Mouse (Mus musculus) spleen, adult 12 weeks (tissue): Measurements from ENCODE around the gene Selenov.
"Not testable (repeated sequence)": the region's sequence is repeated elsewhere in the genome, so short reads cannot be mapped to it uniquely, and the experiment has no call there.

Source experiments
- DNase-seq: peaks from one replicate; pipeline ENCODE4 v3.0.0; 2022; ENCODE audit warnings: low spot score

Gene Selenov

DNA sequence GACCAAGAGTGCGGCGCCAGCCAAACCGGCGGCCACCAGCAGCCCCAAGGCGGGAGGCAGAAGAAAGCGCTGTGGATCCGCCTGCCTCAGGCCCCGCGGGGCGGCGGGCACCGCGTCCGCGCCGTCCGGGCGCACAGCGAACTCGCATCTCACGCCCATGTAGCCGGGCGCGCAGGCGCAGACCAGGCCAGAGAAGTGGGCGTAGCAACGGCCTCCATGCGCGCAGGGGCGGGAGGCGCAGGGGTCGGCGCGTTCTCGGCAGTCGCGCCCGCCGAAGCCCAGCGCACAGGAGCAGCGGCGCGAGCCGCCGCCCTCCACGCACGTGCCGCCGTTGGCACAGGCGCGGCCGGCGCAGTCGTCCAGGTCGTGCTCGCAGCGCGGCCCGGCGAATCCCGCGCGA lies 3.5 kb upstream of the Selenov start:
- DNase-seq, result no peak

- no peak for DNase-seq
Observed at GRCm38 (mm10) chr7:28290165-28290564, 821 bp downstream of the Selenov start.

DNA sequence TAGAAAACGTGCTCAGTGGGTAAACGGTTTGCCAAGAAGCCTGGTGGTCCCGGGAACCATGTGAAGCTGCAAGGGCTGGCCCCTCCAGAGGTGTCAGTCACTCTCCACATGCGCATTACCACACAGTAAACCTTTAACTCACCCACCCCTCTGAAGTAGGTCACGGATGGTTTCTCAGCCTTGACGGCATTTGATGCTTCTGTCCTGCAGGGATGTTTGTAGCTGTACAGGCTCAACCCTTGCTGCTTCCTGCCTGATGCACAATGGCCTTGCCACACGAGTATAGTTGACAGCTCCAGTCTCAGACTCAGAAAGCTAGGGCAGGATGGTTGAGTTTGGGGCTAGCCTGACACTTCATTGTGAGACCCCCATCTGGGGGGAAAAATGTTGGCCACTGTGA lies 10.4 kb downstream of the Selenov start:
- no peak for DNase-seq

DNA sequence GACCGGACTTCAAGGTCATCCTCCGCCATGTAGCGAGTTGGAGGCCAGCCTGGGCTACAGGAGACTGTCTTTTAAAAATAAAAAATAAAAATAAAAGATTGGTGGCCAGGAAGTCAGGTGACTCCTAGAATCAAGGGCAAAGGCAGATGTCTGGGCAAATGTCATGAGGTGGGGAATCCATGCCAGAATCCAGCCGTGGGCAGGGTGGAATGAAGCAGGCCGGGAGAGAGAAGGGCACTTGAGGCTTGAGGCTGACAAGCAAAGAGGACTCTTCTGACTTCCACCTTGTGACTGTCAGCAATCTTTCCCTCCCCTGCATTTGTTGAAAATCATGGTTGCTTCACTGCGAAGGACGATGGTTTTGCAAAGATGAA lies 12.7 kb downstream of the Selenov start:
- DNase-seq, result no peak

DNA sequence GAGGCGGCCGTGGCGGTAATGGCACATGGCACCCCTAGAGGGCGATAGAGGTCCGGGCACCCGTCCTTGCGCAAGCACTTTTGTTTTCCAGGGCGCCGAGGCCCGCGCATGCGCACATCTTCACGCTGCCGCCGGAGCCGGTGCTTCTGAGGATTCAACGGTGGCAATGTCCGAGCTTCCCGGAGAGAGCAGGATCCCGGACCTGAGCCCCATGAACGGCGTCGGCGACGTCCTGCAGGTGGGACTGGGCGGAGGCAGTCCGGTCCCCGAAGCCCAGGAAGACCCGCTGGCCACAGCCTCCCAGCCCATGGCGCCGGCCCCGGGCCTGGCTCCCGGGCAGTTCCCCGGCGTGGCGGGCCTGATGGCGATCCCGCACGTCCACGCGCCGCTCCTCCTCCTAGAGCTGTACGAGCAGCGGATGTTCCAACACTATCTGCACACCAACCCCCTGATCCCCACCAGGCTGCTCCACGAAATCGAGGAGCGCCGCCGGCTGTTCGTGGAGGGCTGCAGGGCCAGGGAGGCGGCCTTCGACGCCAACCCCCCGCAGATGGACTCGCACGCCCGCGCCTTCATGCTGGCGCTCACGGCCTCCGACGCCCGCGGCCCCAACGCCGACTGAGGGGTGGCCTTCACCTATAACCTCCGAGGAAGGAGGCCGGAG lies 13.2 kb downstream of the Selenov start, which contains the start of gene Eid2b:
Eid2b (plus strand) TSS at position 125 of the 664 bp plus-strand sequence.
- peak; percentile 84 for DNase-seq

GRCm38 (mm10) chr7:28277237-28277614 lies 13.8 kb downstream of the Selenov start:
- no peak for DNase-seq

DNA sequence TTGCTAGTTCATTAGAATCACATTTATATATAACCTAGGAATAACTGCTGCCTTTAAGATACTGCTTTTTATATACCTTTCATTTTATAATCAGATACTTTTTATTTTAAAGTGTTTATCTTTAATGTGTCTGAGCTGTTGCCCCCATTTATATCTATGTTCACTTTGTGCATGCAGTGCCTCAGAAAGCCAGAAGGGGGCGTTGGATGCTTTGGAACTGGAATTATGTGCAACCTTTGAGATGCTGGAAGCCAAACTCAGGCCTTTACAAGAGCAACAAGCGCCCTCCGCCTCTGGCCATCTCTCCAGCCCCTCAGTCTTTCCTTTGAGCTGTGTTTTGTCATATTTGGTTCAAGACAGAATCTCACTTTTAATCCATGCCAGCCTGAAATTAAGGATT lies 19.2 kb downstream of the Selenov start:
- DNase-seq, result no peak

- no peak for DNase-seq
Observed at GRCm38 (mm10) chr7:28269355-28269754, 21.6 kb downstream of the Selenov start.

DNA sequence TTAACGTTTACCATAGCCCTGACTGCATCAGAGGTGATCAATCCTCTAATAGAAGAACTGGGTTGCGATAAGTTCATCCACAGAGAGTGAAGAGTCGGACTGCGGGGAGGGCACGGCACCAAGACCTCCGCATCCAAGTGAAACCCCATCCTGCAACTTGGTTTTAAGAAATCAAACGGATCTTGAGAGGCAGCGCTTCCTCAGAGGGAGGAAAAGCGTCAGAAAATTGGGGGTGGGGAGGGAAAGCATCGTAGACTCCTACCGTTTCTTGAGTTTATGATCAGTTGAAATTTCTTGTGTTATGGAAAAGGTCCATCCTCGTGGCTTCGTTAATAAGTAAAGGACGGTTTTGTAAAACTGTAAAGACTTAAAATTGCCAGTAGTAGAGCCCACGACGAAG lies 22.4 kb downstream of the Selenov start:
- DNase-seq, result no peak

- no peak for DNase-seq
Observed at GRCm38 (mm10) chr7:28268042-28268531, 22.9 kb downstream of the Selenov start.

DNA sequence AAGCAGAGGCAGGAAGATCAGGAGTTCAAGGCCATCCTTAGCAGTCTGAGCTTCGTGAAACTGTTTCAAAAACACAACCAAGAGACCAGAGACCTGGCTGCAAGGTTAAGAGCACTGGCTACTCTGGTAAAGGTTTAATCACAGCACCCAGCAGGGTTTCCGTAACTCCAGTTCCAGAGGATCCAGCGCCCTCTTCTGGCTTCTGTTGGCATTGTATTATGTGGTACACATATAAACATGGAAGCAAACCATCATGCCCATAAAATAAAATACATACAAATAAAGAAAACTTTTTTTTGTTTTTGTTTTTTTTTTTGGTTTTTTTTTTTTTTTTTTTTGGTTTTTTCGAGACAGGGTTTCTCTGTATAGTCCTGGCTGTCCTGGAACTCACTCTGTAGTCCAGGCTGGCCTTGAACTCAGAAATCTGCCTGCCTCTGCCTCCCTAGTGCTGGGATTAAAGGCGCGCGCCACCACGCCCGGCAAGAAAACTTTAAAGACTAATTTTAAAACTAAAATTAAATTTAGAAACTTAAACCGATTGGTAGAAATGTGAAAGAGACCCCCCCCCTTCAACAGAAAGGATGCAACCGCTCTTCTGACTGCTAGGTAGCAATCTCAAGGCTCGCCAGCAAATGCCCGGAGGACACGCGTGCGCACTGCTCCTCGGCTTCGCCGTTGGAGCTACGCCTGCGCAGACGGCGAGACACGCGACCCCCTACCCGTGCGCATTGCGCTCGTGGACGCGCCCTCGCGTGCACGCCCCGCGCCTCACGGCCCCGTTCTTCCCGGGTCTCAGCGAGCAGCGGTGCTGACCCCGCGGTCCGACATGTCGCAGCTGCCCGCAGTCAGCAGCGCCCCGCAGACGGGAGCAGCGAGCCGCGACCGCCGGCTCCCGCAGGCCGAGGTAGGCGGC lies 23.6 kb downstream of the Selenov start, which contains the start of gene Eid2:
Eid2 (plus strand) TSS at position 753 of the 913 bp plus-strand sequence.
- DNase-seq, result no peak

DNA sequence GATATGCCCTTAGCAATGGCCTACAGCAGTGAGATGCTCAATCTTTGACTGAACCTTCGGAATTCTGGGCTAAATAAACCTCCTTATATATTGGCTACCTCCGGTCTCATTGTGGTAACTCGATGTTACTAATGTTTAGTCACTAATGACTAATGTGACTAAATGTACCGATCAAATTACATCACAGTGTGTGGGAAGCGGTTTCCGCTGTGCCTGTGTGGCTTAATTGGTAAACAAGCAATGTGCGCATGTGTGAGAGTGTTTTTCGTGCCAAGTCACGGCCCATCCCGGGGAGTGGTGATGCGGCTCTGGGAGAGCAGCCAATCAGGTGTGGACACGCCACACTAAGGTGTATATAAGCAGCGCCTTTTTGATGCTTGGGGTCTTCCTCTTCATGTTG lies 25.6 kb downstream of the Selenov start:
- DNase-seq, result no peak

GRCm38 (mm10) chr7:28263786-28264185 lies 27.2 kb downstream of the Selenov start:
- peak; percentile 15 for DNase-seq

GRCm38 (mm10) chr7:28262861-28263260 lies 28.1 kb downstream of the Selenov start:
- DNase-seq, result no peak

DNA sequence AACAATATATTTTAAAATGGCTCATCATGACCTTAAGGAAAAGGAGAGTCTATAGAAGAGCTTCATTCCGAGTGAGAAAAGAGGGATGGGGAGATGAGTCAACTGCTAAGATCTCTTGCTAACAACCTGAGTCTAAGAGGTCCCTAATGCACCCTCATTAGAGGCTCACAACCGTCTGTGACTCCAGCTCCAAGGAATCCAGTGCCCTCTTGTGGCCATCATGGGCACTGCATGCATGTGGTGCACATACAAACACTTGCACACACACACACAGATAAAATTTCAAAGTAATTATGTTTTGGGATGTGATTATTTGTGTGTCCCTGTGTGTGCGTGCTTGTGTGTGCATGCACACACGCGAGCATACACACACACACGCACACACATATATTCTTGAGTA lies 35.5 kb downstream of the Selenov start:
- peak; percentile 2 for DNase-seq

DNA sequence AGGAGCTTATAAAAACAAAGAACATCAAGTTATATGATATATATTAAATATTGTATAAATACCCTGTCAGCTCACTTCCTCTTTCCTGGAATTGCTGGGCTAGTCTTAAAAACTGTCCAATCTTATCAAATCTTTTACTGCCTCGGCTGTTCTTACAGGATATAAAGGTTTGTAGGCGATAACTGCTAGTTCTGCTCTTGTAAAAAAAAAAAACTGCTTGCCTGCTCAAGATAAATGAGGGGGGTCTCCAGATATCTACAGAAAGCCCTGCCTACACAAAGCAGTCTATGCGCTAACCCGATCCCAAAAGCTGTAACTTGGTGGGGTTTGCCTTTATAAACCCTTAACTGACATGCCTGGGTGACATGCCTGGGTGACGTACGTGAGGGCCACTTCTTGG lies 36.4 kb downstream of the Selenov start:
- DNase-seq, result no peak

DNA sequence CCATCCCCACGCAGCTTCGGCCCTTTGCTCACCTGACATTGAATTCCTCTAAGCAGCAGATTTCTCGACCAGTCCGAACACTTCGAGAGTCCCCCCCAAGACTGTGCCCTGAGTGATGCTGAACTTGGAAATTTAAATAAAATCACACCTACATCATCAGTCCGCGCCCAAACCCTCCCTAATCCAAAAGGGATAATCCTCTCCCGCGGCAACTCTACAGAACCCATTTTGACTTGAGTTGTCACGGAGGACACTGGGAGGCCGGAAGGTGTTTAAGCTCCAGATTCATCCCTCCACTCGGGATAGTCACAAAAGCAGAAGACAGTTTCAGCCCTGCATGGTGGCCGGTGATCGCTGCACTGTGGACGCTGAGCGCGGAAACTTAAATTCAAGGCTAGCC lies 39.0 kb downstream of the Selenov start:
- DNase-seq, result no peak

- DNase-seq, result no peak
Observed at GRCm38 (mm10) chr7:28248957-28249356, 42.0 kb downstream of the Selenov start.

GRCm38 (mm10) chr7:28243943-28244342 lies 47.0 kb downstream of the Selenov start:
- DNase-seq, result not testable (repeated sequence)
